9 mouse cellular contexts compared by ENCODE assay signal in the genomic region with DNA sequence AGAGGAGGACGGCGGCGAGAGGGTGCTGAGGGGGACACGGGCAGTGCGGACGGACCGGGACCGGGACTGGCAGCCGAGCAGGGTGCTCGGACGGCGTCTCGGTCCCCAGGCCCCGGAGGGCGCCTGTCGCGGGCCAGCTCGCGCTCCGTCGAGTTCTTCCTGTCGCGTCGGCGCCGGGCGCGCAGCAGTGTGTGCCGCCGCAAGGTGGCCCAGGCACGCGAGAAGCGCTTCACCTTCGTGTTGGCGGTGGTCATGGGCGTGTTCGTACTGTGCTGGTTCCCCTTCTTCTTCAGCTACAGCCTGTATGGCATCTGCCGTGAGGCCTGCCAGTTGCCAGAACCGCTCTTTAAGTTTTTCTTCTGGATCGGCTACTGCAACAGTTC. TPM values are rescaled to one million over a fixed set of nuclear protein-coding genes. Genes with fewer than 3 reads are reported as not detected.
DNase-seq lines count a peak whose midpoint lies in the region; ATAC-seq and TF ChIP-seq lines count a peak whose summit lies in the region.
"Had no signal": no experiment of that assay in that cellular context is flagged by ENCODE, and none has a peak within 500 bp of the region (broad histone marks: within the 10 kb centered on the region; RNA-seq: fewer than 3 reads in every experiment).

No protein-coding gene starts in this region.

- H3K27me3 ChIP-seq in heart, embryonic 16.5 days (ENCODE audit: control insufficient read depth, insufficient read depth, low read length) = peaks cover 86% of the 10 kb centered on the region
- peaks cover 74% of the 10 kb centered on the region for H3K27me3 ChIP-seq in embryonic facial prominence, embryonic 15.5 days
- H3K27me3 ChIP-seq in limb, embryonic 14.5 days (ENCODE audit: control insufficient read depth, insufficient read depth, low read length) = peaks cover 58% of the 10 kb centered on the region

- intact Hi-C loops in heart, postnatal 25 days (cut with DNase I) = no loop called here

- H3K4me3 ChIP-seq in heart, embryonic 16.5 days (ENCODE audit: low read length) = peak overlapping the region; percentile 33
- peak overlapping the region; percentile 50 for H3K4me3 ChIP-seq in embryonic facial prominence, embryonic 15.5 days (replicated peaks)
- peak overlapping the region; percentile 45 for H3K4me3 ChIP-seq in limb, embryonic 14.5 days (replicated peaks; ENCODE audit: low read length)

- H3K9ac ChIP-seq in heart, embryonic 16.5 days (ENCODE audit: low read length) = no peak overlapping the region
- H3K9ac ChIP-seq in embryonic facial prominence, embryonic 15.5 days = no peak overlapping the region
- H3K9ac ChIP-seq in limb, embryonic 14.5 days (ENCODE audit: low read depth, low read length, severe bottlenecking) = no peak overlapping the region

- H3K27ac ChIP-seq in heart, embryonic 16.5 days (ENCODE audit: low read length) = no peak overlapping the region
- H3K27ac ChIP-seq in embryonic facial prominence, embryonic 15.5 days (replicated peaks) = no peak overlapping the region
- no peak overlapping the region for H3K27ac ChIP-seq in limb, embryonic 14.5 days (replicated peaks; ENCODE audit: low read depth, low read length)

- no peak for TF ChIP-seq POLR2A in limb, embryonic 14.5 days (IDR thresholded peaks at IDR 0.05; ENCODE audit: borderline replicate concordance, extremely low read depth, insufficient read depth, insufficient read length)

- peaks cover 4% of the 10 kb centered on the region for H3K4me1 ChIP-seq in heart, embryonic 16.5 days (ENCODE audit: control insufficient read depth, insufficient read depth, low read length)
- peaks cover 27% of the 10 kb centered on the region for H3K4me1 ChIP-seq in embryonic facial prominence, embryonic 15.5 days
- no peaks in the 10 kb centered on the region; the same call in none of the 2 replicates for H3K4me1 ChIP-seq in limb, embryonic 14.5 days (ENCODE audit: control insufficient read depth, insufficient read depth, low read length)

- WGBS in heart, embryonic 16.5 days = 4% methylated on average over 39 of the region's 40 CpGs
- 2% methylated on average over 32 of the region's 40 CpGs for WGBS in embryonic facial prominence, embryonic 15.5 days
- WGBS in limb, embryonic 14.5 days = 10% methylated on average over 23 of the region's 40 CpGs

- DNase-seq in heart, postnatal 25 days (ENCODE audit: low spot score) = no peak
- peak; percentile 42 for DNase-seq in ES-CJ7 (ENCODE audit: low read depth, low spot score)
- DNase-seq in limb, embryonic 14.5 days (ENCODE audit: low spot score) = no peak
- DNase-seq in spleen, postnatal 14 days (ENCODE audit: low spot score in 2 of 2) = no peak
- DNase-seq in thymus, postnatal 25 days = no peak

- peak overlapping the region; percentile 45 for H3K4me2 ChIP-seq in heart, embryonic 16.5 days (ENCODE audit: low read depth, low read length)
- peak overlapping the region; percentile 97 for H3K4me2 ChIP-seq in embryonic facial prominence, embryonic 15.5 days (replicated peaks)
- peak overlapping the region; percentile 21; the same call in 1 of the 2 replicates for H3K4me2 ChIP-seq in limb, embryonic 14.5 days (replicated peaks; ENCODE audit: low read depth, low read length, severe bottlenecking)

- no peaks in the 10 kb centered on the region for H3K9me3 ChIP-seq in heart, embryonic 16.5 days (replicated peaks; ENCODE audit: control insufficient read depth, low read length)
- no peaks in the 10 kb centered on the region for H3K9me3 ChIP-seq in embryonic facial prominence, embryonic 15.5 days (replicated peaks)
- H3K9me3 ChIP-seq in limb, embryonic 14.5 days (ENCODE audit: control insufficient read depth, low read length) = no peaks in the 10 kb centered on the region

- ATAC-seq in heart, embryonic 16.5 days (replicated peaks; ENCODE audit: extremely low read depth, insufficient read depth, low FRiP score) = no peak
- no peak for ATAC-seq in embryonic facial prominence, embryonic 15.5 days (ENCODE audit: insufficient number of reproducible peaks, low FRiP score, low TSS enrichment, low read depth)
- ATAC-seq in limb, embryonic 14.5 days (ENCODE audit: low FRiP score, low read depth) = no peak
- ATAC-seq in monocyte, adult 5-6 weeks (replicated peaks; ENCODE audit: insufficient number of reproducible peaks, low FRiP score, low TSS enrichment, poor library complexity, severe bottlenecking) = no peak

- no peaks in the 10 kb centered on the region for H3K36me3 ChIP-seq in heart, embryonic 16.5 days (ENCODE audit: control insufficient read depth, insufficient read depth)
- no peaks in the 10 kb centered on the region for H3K36me3 ChIP-seq in embryonic facial prominence, embryonic 15.5 days
- no peaks in the 10 kb centered on the region for H3K36me3 ChIP-seq in limb, embryonic 14.5 days (ENCODE audit: control insufficient read depth, insufficient read depth, low read length)

RNA-seq across cellular contexts. Expression of a gene that starts 2.7 kb away (rescaled TPM):
- 0.04 TPM in 1 of 2 replicates, not detected in the other for polyA plus RNA-seq in heart, embryonic 16.5 days (2015; fragmentation: Nextera tagmentation; extraction: Ambion mirVana)
- total RNA-seq in heart, postnatal 25 days (2021) = under 1 TPM; 0.34 to 0.47 TPM
- polyA plus RNA-seq in embryonic facial prominence, embryonic 15.5 days (2015; fragmentation: Nextera tagmentation; extraction: Ambion mirVana) = 0.28 and 0.37 TPM in 2 replicates
- 0.10 and 0.13 TPM in 2 replicates for polyA plus RNA-seq in limb, embryonic 14.5 days (2012; rRNA removed)
- 0.10 and 0.15 TPM in 2 replicates for polyA plus RNA-seq in limb, embryonic 14.5 days (2014; fragmentation: Nextera tagmentation; extraction: Ambion mirVana)
- not detected in 3 replicates for total RNA-seq in monocyte, adult 5-6 weeks (2017)
- total RNA-seq: liver, adult 2 months had no signal
- polyA plus RNA-seq: liver, adult 2 months had no signal

Comparison
In these comparisons a context has a peak if more than half of its experiments do, and no peak if none do; other contexts are left out.
1. H3K4me2 ChIP-seq: peak in every context shown above with its lines; median percentile 97 in embryonic facial prominence, embryonic 15.5 days; 45 in heart, embryonic 16.5 days; 21 in limb, embryonic 14.5 days.